Mouse (Mus musculus): ENCODE data around the gene Hilpda. TPM values are rescaled to one million over a fixed set of nuclear protein-coding genes. Genes with fewer than 3 reads are reported as not detected.

The Hilpda gene
- polyA plus RNA-seq, 1 experiment from 2014 or later: 54.6 TPM

GRCm38 (mm10) chr6:29266936-29267335 is 5.4 kb upstream of the Hilpda start:
- 86% methylated on average over 4 of the region's 4 CpGs for WGBS
- H3K27me3 ChIP-seq (replicated peaks; ENCODE audit: control insufficient read depth, insufficient read depth, low read length): no peaks in the 10 kb centered on the region
- H3K4me2 ChIP-seq (ENCODE audit: low read length): no peak overlapping the region
- DNase-seq (ENCODE audit: low spot score) (no peak), ATAC-seq (no peak)
- H3K27ac ChIP-seq (ENCODE audit: low read depth, low read length): no peak overlapping the region
- 0 out of 2 replicates have a peak, but pooled peaks cover 4% of the 10 kb centered on the region for H3K4me1 ChIP-seq (ENCODE audit: control insufficient read depth, insufficient read depth, low read length)
- no peaks in the 10 kb centered on the region for H3K9me3 ChIP-seq (replicated peaks; ENCODE audit: control insufficient read depth, low read length)
- no peaks in the 10 kb centered on the region for H3K36me3 ChIP-seq (ENCODE audit: control insufficient read depth, insufficient read depth, low read length)
- no peak overlapping the region for H3K9ac ChIP-seq (ENCODE audit: low read length)
- no peak overlapping the region for H3K4me3 ChIP-seq (ENCODE audit: low read depth, low read length)

- Histone ChIP-seq H3K27me3 (replicated peaks; ENCODE audit: control insufficient read depth, insufficient read depth, low read length) (no peaks in the 10 kb centered on the region), H3K4me3 (ENCODE audit: low read depth, low read length) (no peak overlapping the region), H3K36me3 (ENCODE audit: control insufficient read depth, insufficient read depth, low read length) (no peaks in the 10 kb centered on the region), H3K27ac (ENCODE audit: low read depth, low read length) (no peak overlapping the region), H3K4me1 (ENCODE audit: control insufficient read depth, insufficient read depth, low read length) (peaks cover 4% of the 10 kb centered on the region; the same call in 1 of the 2 replicates), H3K9me3 (replicated peaks; ENCODE audit: control insufficient read depth, low read length) (no peaks in the 10 kb centered on the region), H3K4me2 (ENCODE audit: low read length) (no peak overlapping the region), H3K9ac (ENCODE audit: low read length) (no peak overlapping the region)
- 84% methylated on average over 6 of the region's 6 CpGs for WGBS
- DNase-seq (ENCODE audit: low spot score): no peak
- ATAC-seq: no peak
These were observed 3.2 kb upstream of the Hilpda start for GRCm38 (mm10) chr6:29269006-29269668.

- Histone ChIP-seq H3K4me1 (ENCODE audit: control insufficient read depth, insufficient read depth, low read length) (peaks cover 4% of the 10 kb centered on the region; the same call in 1 of the 2 replicates), H3K27me3 (replicated peaks; ENCODE audit: control insufficient read depth, insufficient read depth, low read length) (no peaks in the 10 kb centered on the region), H3K9ac (ENCODE audit: low read length) (no peak overlapping the region), H3K27ac (ENCODE audit: low read depth, low read length) (no peak overlapping the region), H3K9me3 (replicated peaks; ENCODE audit: control insufficient read depth, low read length) (no peaks in the 10 kb centered on the region), H3K4me2 (ENCODE audit: low read length) (no peak overlapping the region), H3K36me3 (ENCODE audit: control insufficient read depth, insufficient read depth, low read length) (0 out of 2 replicates have a peak, but pooled peaks cover 7% of the 10 kb centered on the region), H3K4me3 (ENCODE audit: low read depth, low read length) (no peak overlapping the region)
- no peak for DNase-seq (ENCODE audit: low spot score)
- no peak for ATAC-seq
- WGBS: 21% methylated on average over 8 of the region's 8 CpGs
These were observed 1.3 kb upstream of the Hilpda start for GRCm38 (mm10) chr6:29270961-29271360.

GRCm38 (mm10) chr6:29276746-29277145 is 4.5 kb downstream of the Hilpda start:
- Histone ChIP-seq H3K27ac (ENCODE audit: low read depth, low read length) (no peak overlapping the region), H3K27me3 (replicated peaks; ENCODE audit: control insufficient read depth, insufficient read depth, low read length) (no peaks in the 10 kb centered on the region), H3K9me3 (replicated peaks; ENCODE audit: control insufficient read depth, low read length) (no peaks in the 10 kb centered on the region), H3K9ac (ENCODE audit: low read length) (no peak overlapping the region), H3K4me3 (ENCODE audit: low read depth, low read length) (no peak overlapping the region), H3K4me2 (ENCODE audit: low read length) (no peak overlapping the region), H3K36me3 (ENCODE audit: control insufficient read depth, insufficient read depth, low read length) (0 out of 2 replicates have a peak, but pooled peaks cover 7% of the 10 kb centered on the region), H3K4me1 (ENCODE audit: control insufficient read depth, insufficient read depth, low read length) (peaks cover 4% of the 10 kb centered on the region; the same call in 1 of the 2 replicates)
- ATAC-seq: no peak
- WGBS: 96% methylated on average over 5 of the region's 5 CpGs
- DNase-seq (ENCODE audit: low spot score): no peak

- Histone ChIP-seq H3K27ac (ENCODE audit: low read depth, low read length) (no peak overlapping the region), H3K9ac (ENCODE audit: low read length) (no peak overlapping the region), H3K4me3 (ENCODE audit: low read depth, low read length) (no peak overlapping the region), H3K36me3 (ENCODE audit: control insufficient read depth, insufficient read depth, low read length) (0 out of 2 replicates have a peak, but pooled peaks cover 7% of the 10 kb centered on the region), H3K9me3 (replicated peaks; ENCODE audit: control insufficient read depth, low read length) (no peaks in the 10 kb centered on the region), H3K4me1 (ENCODE audit: control insufficient read depth, insufficient read depth, low read length) (no peaks in the 10 kb centered on the region), H3K4me2 (ENCODE audit: low read length) (no peak overlapping the region), H3K27me3 (replicated peaks; ENCODE audit: control insufficient read depth, insufficient read depth, low read length) (no peaks in the 10 kb centered on the region)
- 31% methylated on average over 8 of the region's 8 CpGs for WGBS
- peak; percentile 86 for DNase-seq (ENCODE audit: low spot score)
- peak; percentile 71 for ATAC-seq
These were observed 6.4 kb downstream of the Hilpda start for GRCm38 (mm10) chr6:29278513-29279267.

GRCm38 (mm10) chr6:29279293-29279692 is 7.0 kb downstream of the Hilpda start, which contains the start of gene Fam71f2:
Gene Fam71f2, plus strand, starts transcription at chr6:29279593.
- H3K36me3 ChIP-seq (ENCODE audit: control insufficient read depth, insufficient read depth, low read length): 0 out of 2 replicates have a peak, but pooled peaks cover 7% of the 10 kb centered on the region
- H3K4me1 ChIP-seq (ENCODE audit: control insufficient read depth, insufficient read depth, low read length): no peaks in the 10 kb centered on the region
- no peak within 1 kb of the TSS for H3K4me3 ChIP-seq (ENCODE audit: low read depth, low read length)
- H3K4me2 ChIP-seq (ENCODE audit: low read length): no peak within 1 kb of the TSS
- no peak within 1 kb of the TSS for H3K9ac ChIP-seq (ENCODE audit: low read length)
- no peaks in the 10 kb centered on the region for H3K9me3 ChIP-seq (replicated peaks; ENCODE audit: control insufficient read depth, low read length)
- no peak for ATAC-seq
- 82% methylated on average over 8 of the region's 8 CpGs for WGBS
- H3K27me3 ChIP-seq (replicated peaks; ENCODE audit: control insufficient read depth, insufficient read depth, low read length): no peaks in the 10 kb centered on the region
- no peak for DNase-seq (ENCODE audit: low spot score)
- H3K27ac ChIP-seq (ENCODE audit: low read depth, low read length): no peak within 1 kb of the TSS

GRCm38 (mm10) chr6:29280671-29281070 is 8.4 kb downstream of the Hilpda start:
- Histone ChIP-seq H3K27ac (ENCODE audit: low read depth, low read length) (no peak overlapping the region), H3K36me3 (ENCODE audit: control insufficient read depth, insufficient read depth, low read length) (no peaks in the 10 kb centered on the region), H3K27me3 (replicated peaks; ENCODE audit: control insufficient read depth, insufficient read depth, low read length) (no peaks in the 10 kb centered on the region), H3K4me1 (ENCODE audit: control insufficient read depth, insufficient read depth, low read length) (no peaks in the 10 kb centered on the region), H3K4me3 (ENCODE audit: low read depth, low read length) (no peak overlapping the region), H3K9ac (ENCODE audit: low read length) (no peak overlapping the region), H3K4me2 (ENCODE audit: low read length) (no peak overlapping the region), H3K9me3 (replicated peaks; ENCODE audit: control insufficient read depth, low read length) (no peaks in the 10 kb centered on the region)
- ATAC-seq (no peak), DNase-seq (ENCODE audit: low spot score) (no peak)
- WGBS: 18% methylated on average over 7 of the region's 7 CpGs

- no peak overlapping the region for H3K4me3 ChIP-seq (ENCODE audit: low read depth, low read length)
- H3K4me2 ChIP-seq (ENCODE audit: low read length): no peak overlapping the region
- ATAC-seq: no peak
- no peaks in the 10 kb centered on the region for H3K9me3 ChIP-seq (replicated peaks; ENCODE audit: control insufficient read depth, low read length)
- H3K27ac ChIP-seq (ENCODE audit: low read depth, low read length): no peak overlapping the region
- WGBS: 69% methylated on average over 7 of the region's 7 CpGs
- no peaks in the 10 kb centered on the region for H3K36me3 ChIP-seq (ENCODE audit: control insufficient read depth, insufficient read depth, low read length)
- no peak for DNase-seq (ENCODE audit: low spot score)
- H3K27me3 ChIP-seq (replicated peaks; ENCODE audit: control insufficient read depth, insufficient read depth, low read length): no peaks in the 10 kb centered on the region
- no peaks in the 10 kb centered on the region for H3K4me1 ChIP-seq (ENCODE audit: control insufficient read depth, insufficient read depth, low read length)
- H3K9ac ChIP-seq (ENCODE audit: low read length): no peak overlapping the region
These were observed 14.6 kb downstream of the Hilpda start for GRCm38 (mm10) chr6:29286870-29287269.

- Histone ChIP-seq H3K9me3 (replicated peaks; ENCODE audit: control insufficient read depth, low read length) (no peaks in the 10 kb centered on the region), H3K4me1 (ENCODE audit: control insufficient read depth, insufficient read depth, low read length) (no peaks in the 10 kb centered on the region), H3K27ac (ENCODE audit: low read depth, low read length) (no peak overlapping the region), H3K36me3 (ENCODE audit: control insufficient read depth, insufficient read depth, low read length) (no peaks in the 10 kb centered on the region), H3K9ac (ENCODE audit: low read length) (no peak overlapping the region), H3K4me3 (ENCODE audit: low read depth, low read length) (no peak overlapping the region), H3K27me3 (replicated peaks; ENCODE audit: control insufficient read depth, insufficient read depth, low read length) (no peaks in the 10 kb centered on the region), H3K4me2 (ENCODE audit: low read length) (no peak overlapping the region)
- WGBS: 35% methylated on average over 6 of the region's 6 CpGs
- no peak for DNase-seq (ENCODE audit: low spot score)
- ATAC-seq: no peak
These were observed 15.2 kb downstream of the Hilpda start for GRCm38 (mm10) chr6:29287481-29287880.
